Mouse (Mus musculus) hindbrain, embryonic 11.5 days (tissue): Measurements from ENCODE around the gene Mtmr4. TPM values are rescaled to one million over a fixed set of nuclear protein-coding genes. Genes with fewer than 3 reads are reported as not detected.
A peak's percentile ranks its signal among the peaks of the same experiment; 100 is the strongest.

Source experiments
- ATAC-seq: fragments of 200-750 bp; cut with Nextera tagmentation; 2 replicates; pipeline ENCODE4 v1.8.0; 2017; ENCODE audit warnings: mild to moderate bottlenecking, moderate TSS enrichment, moderate library complexity; ENCODE audit not compliant: low FRiP score
- DNase-seq: peaks from one replicate; pipeline ENCODE4 v3.0.0-alpha.2; 2015; ENCODE audit warnings: low spot score
- H3K27ac ChIP-seq: fragments of 300-500 bp; sonication (generic); 2 replicates; pipeline ENCODE4 v1.5.1; 2014; ENCODE audit warnings: mild to moderate bottlenecking, low read depth, low read length
- H3K27me3 ChIP-seq: fragments of 300-500 bp; sonication (generic); 2 replicates; pipeline ENCODE4 v1.6.1; 2014; ENCODE audit warnings: mild to moderate bottlenecking, low read length, moderate library complexity, mixed read lengths; ENCODE audit not compliant: control insufficient read depth, insufficient read depth
- H3K36me3 ChIP-seq: fragments of 300-500 bp; sonication (generic); 2 replicates; pipeline ENCODE4 v1.6.1; 2014; ENCODE audit warnings: mild to moderate bottlenecking, low read length, moderate library complexity, mixed read lengths; ENCODE audit not compliant: control insufficient read depth, insufficient read depth
- H3K4me1 ChIP-seq: fragments of 300-500 bp; sonication (generic); replicated peaks from 2 replicates; pipeline ENCODE4 v1.6.1; 2014; ENCODE audit warnings: low read length, mixed read lengths; ENCODE audit not compliant: control insufficient read depth, insufficient read depth
- H3K4me2 ChIP-seq: fragments of 300-500 bp; sonication (generic); replicated peaks from 2 replicates; pipeline ENCODE4 v1.6.1; 2014; ENCODE audit warnings: mild to moderate bottlenecking, low read depth, low read length
- H3K4me3 ChIP-seq: fragments of 300-500 bp; sonication (generic); 2 replicates; pipeline ENCODE4 v1.5.1; 2014; ENCODE audit warnings: low read depth, low read length
- H3K9ac ChIP-seq: fragments of 300-500 bp; sonication (generic); 2 replicates; pipeline ENCODE4 v1.6.1; 2014; ENCODE audit warnings: low read depth, low read length
- H3K9me3 ChIP-seq: fragments of 300-500 bp; sonication (generic); 2 replicates; pipeline ENCODE4 v1.6.1; 2016; ENCODE audit warnings: low read length; ENCODE audit not compliant: control insufficient read depth
- WGBS: fragments of 180-500 bp; shearing (Covaris S2); extraction: QIAGEN DNeasy Blood & Tissue Kit; methylation state at CpG from one replicate; pipeline ENCODE4 v1.1.7; 2014; 5-methylcytosine and 5-hydroxymethylcytosine counted together
- polyA plus RNA-seq: library from polyadenylated mRNA; unstranded; fragments of >200 nt; fragmentation: Nextera tagmentation; extraction: Ambion mirVana; gene quantifications from 2 replicates; pipeline ENCODE4 v1.2.1, GENCODE M21; 2014

Mtmr4 gene
- polyA plus RNA-seq, 1 experiment from 2014 or later: 63.2 TPM

DNA sequence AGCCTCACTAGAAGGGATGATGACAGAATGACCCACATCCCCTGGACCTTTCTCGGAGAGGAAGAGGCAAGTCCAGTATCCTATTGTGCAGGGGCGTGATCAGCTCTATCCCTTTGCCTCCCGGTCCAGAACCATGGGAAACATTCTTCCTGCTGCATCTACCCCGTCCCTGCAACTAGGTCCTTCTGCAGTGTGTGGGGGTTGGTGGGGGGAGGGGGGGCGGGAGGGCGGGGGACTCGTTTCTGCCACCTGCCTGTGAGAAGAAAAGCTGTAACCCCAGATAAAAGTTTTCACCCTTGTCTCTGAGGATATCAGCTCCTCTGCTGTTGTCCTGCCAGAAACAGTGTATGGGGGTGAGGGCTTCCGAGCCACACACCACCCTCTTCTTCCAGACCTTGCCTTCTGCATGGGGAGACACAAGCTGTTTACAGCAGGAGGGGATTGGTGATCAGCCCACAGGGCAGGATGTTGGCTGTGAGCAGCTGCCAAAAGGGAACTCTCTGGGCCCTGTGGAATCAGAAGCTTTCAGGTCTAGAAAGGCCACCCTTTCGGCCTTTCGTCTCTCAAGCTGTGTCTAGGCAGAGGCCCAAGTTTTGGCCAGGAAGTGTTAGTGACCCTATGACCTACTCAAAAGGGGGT lies 12.9 kb upstream of the Mtmr4 start:
- H3K36me3 ChIP-seq: no peaks in the 10 kb centered on the region
- no peaks in the 10 kb centered on the region for H3K9me3 ChIP-seq
- H3K4me1 ChIP-seq: peaks cover 8% of the 10 kb centered on the region; the same call in 1 of the 2 replicates
- H3K27me3 ChIP-seq: peaks cover 2% of the 10 kb centered on the region; the same call in 1 of the 2 replicates
- H3K27ac ChIP-seq: no peak overlapping the region
- peak overlapping the region; percentile 72 for H3K9ac ChIP-seq
- H3K4me2 ChIP-seq: peak overlapping the region; percentile 96
- ATAC-seq (peak; percentile 61), DNase-seq (no peak)
- 15% methylated on average over 10 of the region's 10 CpGs for WGBS
- peak overlapping the region; percentile 60 for H3K4me3 ChIP-seq

DNA sequence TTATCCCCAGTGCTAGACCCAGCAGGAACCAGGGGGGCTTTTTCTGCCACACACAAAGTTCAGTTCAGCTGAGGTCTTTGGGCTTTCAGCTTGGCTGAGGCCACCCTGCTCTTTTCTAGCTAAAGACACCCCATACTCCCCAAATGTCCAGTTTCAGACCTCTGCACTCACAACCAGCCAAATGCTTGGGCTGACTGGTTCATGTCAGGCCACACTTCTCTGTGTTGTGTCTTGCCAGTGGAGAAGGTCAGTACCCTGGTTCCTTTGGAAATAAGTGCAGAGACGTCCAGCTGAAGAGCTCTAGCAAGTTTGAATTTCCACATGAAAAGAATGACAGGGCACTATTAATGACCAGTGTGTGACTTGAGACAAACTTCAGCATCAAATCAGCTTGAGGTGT lies 12.2 kb upstream of the Mtmr4 start:
- Histone ChIP-seq H3K9ac (no peak overlapping the region), H3K4me2 (no peak overlapping the region), H3K4me3 (no peak overlapping the region), H3K4me1 (peaks cover 8% of the 10 kb centered on the region; the same call in 1 of the 2 replicates), H3K36me3 (no peaks in the 10 kb centered on the region), H3K27ac (no peak overlapping the region), H3K9me3 (no peaks in the 10 kb centered on the region), H3K27me3 (peaks cover 2% of the 10 kb centered on the region; the same call in 1 of the 2 replicates)
- ATAC-seq (no peak), DNase-seq (no peak)
- 41% methylated on average over 1 of the region's 1 CpGs for WGBS

DNA sequence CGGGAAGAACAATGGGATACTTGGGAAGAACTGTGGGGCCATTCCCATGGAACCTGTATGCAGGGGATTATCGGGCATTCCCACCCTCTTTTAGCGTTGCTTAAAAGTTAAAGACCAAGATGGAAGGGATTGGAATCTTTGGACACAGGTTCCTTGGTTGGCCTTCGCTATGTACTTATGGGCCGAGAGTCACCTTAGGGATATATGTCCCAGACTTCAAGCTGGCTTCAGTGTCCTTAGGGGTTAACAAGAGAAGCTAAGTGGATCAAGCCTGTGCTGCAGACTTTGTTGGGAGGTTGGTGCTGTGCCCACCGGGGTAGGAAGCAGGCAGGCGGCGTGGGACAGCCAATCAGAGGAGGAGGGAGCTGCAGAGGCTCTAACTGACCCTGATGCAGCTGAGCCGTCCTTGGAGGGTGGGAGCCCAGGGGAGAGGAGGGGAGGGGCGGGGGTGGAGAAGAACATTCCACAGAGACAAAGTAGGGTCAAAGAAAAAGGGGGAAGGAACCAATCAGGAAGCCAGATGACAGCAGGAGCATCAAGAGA lies 11.3 kb upstream of the Mtmr4 start:
- H3K9ac ChIP-seq: no peak overlapping the region
- no peak for DNase-seq
- no peaks in the 10 kb centered on the region for H3K36me3 ChIP-seq
- ATAC-seq: no peak
- peaks cover 2% of the 10 kb centered on the region; the same call in 1 of the 2 replicates for H3K27me3 ChIP-seq
- peaks cover 8% of the 10 kb centered on the region; the same call in 1 of the 2 replicates for H3K4me1 ChIP-seq
- WGBS: 49% methylated on average over 10 of the region's 10 CpGs
- H3K27ac ChIP-seq: no peak overlapping the region
- H3K4me3 ChIP-seq: no peak overlapping the region
- H3K4me2 ChIP-seq: no peak overlapping the region
- no peaks in the 10 kb centered on the region for H3K9me3 ChIP-seq

DNA sequence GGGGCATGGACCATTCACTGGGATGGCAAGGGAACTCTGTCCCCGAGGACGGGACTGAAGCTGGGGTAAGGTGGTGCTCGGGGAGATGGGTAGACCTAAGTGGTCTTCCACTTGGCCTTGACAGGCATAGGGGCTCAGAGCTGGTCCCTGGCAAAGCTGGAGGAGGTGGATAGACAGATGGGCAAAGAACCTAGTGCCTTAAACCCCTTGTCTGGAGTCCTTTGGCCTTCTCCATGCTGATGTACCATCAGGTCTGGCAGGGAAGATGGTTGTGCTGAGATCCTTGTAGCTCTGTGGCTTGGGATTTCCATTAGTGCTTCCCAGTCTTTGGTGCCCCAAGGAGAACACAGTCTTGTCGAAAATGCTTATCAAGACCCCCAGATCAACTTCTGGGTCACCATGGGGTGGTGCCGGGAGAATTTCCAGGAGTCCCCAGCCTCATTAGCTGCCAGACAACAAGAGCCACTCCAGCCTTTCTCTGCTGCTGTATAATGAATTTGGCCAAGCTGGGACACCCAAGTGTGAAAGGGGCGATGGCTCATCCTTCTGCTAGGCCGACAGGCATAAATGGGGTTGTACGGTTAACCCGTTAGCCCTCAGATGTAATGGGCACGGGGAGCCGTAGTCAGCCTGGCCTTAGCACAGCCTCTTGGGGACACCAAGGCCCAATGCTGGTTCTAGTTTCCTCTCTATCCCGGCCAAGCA lies 10.6 kb upstream of the Mtmr4 start:
- Histone ChIP-seq H3K9me3 (no peaks in the 10 kb centered on the region), H3K27ac (no peak overlapping the region), H3K4me1 (peaks cover 8% of the 10 kb centered on the region; the same call in 1 of the 2 replicates), H3K27me3 (peaks cover 2% of the 10 kb centered on the region; the same call in 1 of the 2 replicates), H3K4me2 (no peak overlapping the region), H3K36me3 (no peaks in the 10 kb centered on the region), H3K4me3 (no peak overlapping the region), H3K9ac (no peak overlapping the region)
- ATAC-seq (no peak), DNase-seq (no peak)
- 88% methylated on average over 12 of the region's 12 CpGs for WGBS

DNA sequence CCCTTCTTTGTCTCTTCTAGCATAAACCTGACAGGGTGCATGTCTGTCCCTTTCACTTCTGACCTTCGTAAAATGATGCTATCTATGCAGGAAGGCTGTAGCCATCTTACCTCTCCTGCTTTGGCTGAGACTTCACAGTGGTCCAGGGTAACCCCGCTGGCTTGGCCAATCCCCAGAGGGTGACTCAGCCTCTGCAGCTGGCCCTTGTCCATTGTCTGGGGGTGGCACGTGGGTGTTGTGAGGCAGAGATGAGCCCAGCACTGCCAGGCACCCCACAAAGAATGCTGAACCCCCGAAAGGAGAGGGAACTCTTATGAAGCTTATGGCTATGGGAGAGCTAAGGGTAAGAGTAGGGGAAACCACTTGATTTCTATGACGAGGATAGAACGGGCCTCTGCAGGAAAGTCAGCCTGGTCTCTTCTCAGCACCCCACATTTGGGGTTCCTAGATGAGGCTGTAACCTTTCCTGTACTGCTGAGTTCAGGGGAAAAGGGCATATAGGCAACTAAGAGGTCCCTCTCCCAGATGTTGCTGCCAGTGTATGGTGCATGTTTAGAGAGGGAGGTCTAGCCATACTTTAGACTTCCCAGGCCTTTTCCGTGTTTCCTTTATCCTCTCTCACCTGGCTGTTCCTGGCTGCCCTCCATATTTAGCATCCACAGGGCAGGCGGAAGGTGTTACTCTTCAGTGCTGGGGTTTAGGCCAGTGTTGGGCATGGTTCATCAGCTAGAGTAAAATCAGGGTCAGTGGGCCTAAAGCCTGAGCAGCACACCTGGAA lies 9.8 kb upstream of the Mtmr4 start:
- peaks cover 8% of the 10 kb centered on the region; the same call in 1 of the 2 replicates for H3K4me1 ChIP-seq
- ATAC-seq: no peak

DNA sequence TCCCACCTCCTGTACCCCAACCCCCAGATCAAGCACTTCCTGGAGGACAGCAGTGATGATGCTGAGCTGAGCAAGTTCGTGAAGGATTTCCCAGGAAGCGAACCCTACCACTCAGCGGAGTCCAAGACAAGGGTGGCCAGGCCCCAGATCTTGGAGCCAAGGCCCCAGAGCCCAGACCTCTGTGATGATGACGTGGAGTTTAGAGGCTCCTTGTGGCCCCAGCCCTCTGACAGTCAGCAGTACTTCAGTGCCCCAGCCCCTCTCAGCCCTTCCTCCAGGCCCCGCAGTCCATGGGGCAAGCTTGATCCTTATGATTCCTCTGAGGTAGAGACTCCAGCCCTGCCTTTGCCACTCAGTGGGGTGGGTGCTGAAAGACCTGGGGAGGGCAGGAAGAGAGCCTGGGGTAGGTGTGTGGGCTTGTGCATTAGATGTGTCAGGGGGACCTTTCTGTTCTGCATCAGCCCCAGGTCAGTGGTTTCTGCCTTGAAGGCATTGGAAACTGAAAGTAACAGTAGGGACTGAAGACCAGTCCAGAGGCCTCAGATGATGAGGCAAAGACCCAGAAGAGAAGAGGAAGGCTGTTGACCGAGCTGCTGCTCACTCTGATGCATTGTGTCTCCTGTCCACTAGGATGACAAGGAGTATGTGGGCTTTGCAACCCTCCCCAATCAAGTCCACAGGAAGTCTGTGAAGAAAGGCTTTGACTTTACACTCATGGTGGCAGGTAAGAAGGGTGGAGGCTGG lies 8.5 kb upstream of the Mtmr4 start:
- no peak for ATAC-seq
- H3K4me1 ChIP-seq: peaks cover 3% of the 10 kb centered on the region; the same call in 1 of the 2 replicates
- DNase-seq: no peak
- H3K9ac ChIP-seq: no peak overlapping the region
- H3K9me3 ChIP-seq: no peaks in the 10 kb centered on the region
- WGBS: 83% methylated on average over 6 of the region's 6 CpGs
- no peaks in the 10 kb centered on the region for H3K36me3 ChIP-seq
- H3K4me2 ChIP-seq: no peak overlapping the region
- no peak overlapping the region for H3K4me3 ChIP-seq
- H3K27ac ChIP-seq: no peak overlapping the region
- H3K27me3 ChIP-seq: no peaks in the 10 kb centered on the region

More for the DNA sequence above, 9.8 kb upstream of the Mtmr4 start:
- Histone ChIP-seq H3K27me3 (peaks cover 2% of the 10 kb centered on the region; the same call in 1 of the 2 replicates), H3K4me3 (no peak overlapping the region), H3K4me2 (no peak overlapping the region), H3K9ac (no peak overlapping the region), H3K9me3 (no peaks in the 10 kb centered on the region), H3K27ac (no peak overlapping the region), H3K36me3 (no peaks in the 10 kb centered on the region)
- WGBS: 85% methylated on average over 8 of the region's 8 CpGs
- no peak for DNase-seq

DNA sequence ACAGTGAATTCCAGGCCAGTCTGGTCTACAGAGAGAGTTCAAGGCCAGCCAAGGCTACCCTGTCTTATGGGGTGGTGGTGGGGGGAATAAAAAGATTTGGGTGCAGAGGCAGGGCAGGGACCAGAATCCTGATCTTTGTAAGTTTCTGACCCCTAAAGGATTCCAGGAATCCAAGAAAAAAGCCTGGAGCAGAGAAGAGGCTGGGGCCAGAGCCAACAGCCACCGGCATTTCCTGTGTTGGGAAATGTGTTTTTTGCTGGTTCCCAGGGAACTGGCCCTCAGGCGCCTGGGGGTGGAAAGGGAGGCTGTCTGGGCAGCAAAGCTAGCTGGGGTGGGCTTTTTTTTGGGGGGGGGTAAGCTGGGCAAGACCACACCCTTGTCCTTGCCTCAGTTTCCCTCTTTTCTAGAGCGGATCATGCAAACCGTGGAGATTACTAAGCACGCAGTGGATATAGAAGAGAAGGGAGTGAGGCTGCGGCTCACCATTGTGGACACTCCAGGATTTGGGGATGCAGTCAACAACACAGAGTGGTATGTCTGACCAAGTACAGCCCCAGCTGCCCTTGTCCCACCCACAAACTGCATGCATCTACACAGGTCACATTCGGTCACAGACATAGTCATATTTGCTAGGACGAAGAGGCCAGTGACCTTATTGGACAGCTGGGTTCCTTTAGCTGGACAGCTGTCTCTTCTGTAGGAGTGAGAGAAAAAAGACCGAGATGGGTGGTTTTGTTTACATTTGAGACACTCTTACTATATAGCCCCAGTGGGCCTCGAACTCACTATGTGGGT lies 7.1 kb upstream of the Mtmr4 start:
- DNase-seq (no peak), ATAC-seq (no peak)
- WGBS: 90% methylated on average over 10 of the region's 10 CpGs
- H3K4me3 ChIP-seq: no peak overlapping the region
- no peak overlapping the region for H3K9ac ChIP-seq
- no peaks in the 10 kb centered on the region for H3K9me3 ChIP-seq
- no peak overlapping the region for H3K27ac ChIP-seq
- H3K4me1 ChIP-seq: no peaks in the 10 kb centered on the region
- no peaks in the 10 kb centered on the region for H3K27me3 ChIP-seq
- H3K4me2 ChIP-seq: no peak overlapping the region
- H3K36me3 ChIP-seq: no peaks in the 10 kb centered on the region
